26 mouse cellular contexts compared by ENCODE assay signal in genomic region chr3:116441518-116442205, GRCm38 (mm10). TPM values are rescaled to one million over a fixed set of nuclear protein-coding genes. Genes with fewer than 3 reads are reported as not detected.
A peak's percentile ranks its signal among the peaks of the same experiment; 100 is the strongest.
DNase-seq lines count a peak whose midpoint lies in the region; ATAC-seq and TF ChIP-seq lines count a peak whose summit lies in the region.
"Had no signal": no experiment of that assay in that cellular context is flagged by ENCODE, and none has a peak within 500 bp of the region (broad histone marks: within the 10 kb centered on the region; RNA-seq: fewer than 3 reads in every experiment).

No protein-coding gene starts in this region.

- WGBS in kidney, adult 2 months, result 83% methylated on average over 15 of the region's 15 CpGs
- 88% methylated on average over 15 of the region's 15 CpGs for WGBS in intestine, embryonic 16.5 days

- no peaks in the 10 kb centered on the region for H3K27me3 ChIP-seq in kidney, adult 2 months (replicated peaks; ENCODE audit: control insufficient read depth, insufficient read depth, low read length)
- H3K27me3 ChIP-seq in intestine, embryonic 16.5 days (replicated peaks; ENCODE audit: control insufficient read depth, insufficient read depth, low read length), result no peaks in the 10 kb centered on the region
- H3K27me3 ChIP-seq: forebrain, embryonic 13.5 days; heart, embryonic 13.5 days; hindbrain, embryonic 12.5 days; hindbrain, embryonic 15.5 days had no signal

- H3K4me2 ChIP-seq in intestine, embryonic 16.5 days (ENCODE audit: low read depth, low read length), result no peak overlapping the region
- H3K4me2 ChIP-seq: forebrain, embryonic 13.5 days; heart, embryonic 13.5 days; hindbrain, embryonic 12.5 days; hindbrain, embryonic 15.5 days had no signal

- H3K36me3 ChIP-seq in kidney, adult 2 months (ENCODE audit: control insufficient read depth, insufficient read depth, low read length), result no peaks in the 10 kb centered on the region
- no peaks in the 10 kb centered on the region for H3K36me3 ChIP-seq in intestine, embryonic 16.5 days (ENCODE audit: control insufficient read depth, insufficient read depth, low read length)
- H3K36me3 ChIP-seq: forebrain, embryonic 10.5 days; G1E; heart, embryonic 10.5 days; heart, embryonic 13.5 days; hindbrain, embryonic 12.5 days; hindbrain, embryonic 15.5 days had no signal

- TF ChIP-seq CTCF in kidney, adult 2 months (conservative IDR thresholded peaks at IDR 0.05; ENCODE audit: insufficient read depth, insufficient read length, low read depth, low read length), result no peak

- ATAC-seq in intestine, embryonic 16.5 days, result no peak
- ATAC-seq: forebrain, embryonic 13.5 days; forebrain, embryonic 16.5 days; Patski had no signal

- no peak overlapping the region for H3K27ac ChIP-seq in kidney, adult 2 months (ENCODE audit: insufficient read depth, low read depth, low read length)
- H3K27ac ChIP-seq in intestine, embryonic 16.5 days (ENCODE audit: low read length), result no peak overlapping the region
- H3K27ac ChIP-seq: forebrain, embryonic 10.5 days; forebrain, embryonic 13.5 days; gastrocnemius, adult 2 months; heart, adult 2 months; heart, embryonic 10.5 days; heart, embryonic 13.5 days; hindbrain, embryonic 12.5 days; hindbrain, embryonic 15.5 days had no signal

- no peaks in the 10 kb centered on the region for H3K9me3 ChIP-seq in intestine, embryonic 16.5 days (ENCODE audit: control insufficient read depth, low read length)
- H3K9me3 ChIP-seq: forebrain, embryonic 10.5 days; forebrain, embryonic 13.5 days; G1E; heart, embryonic 10.5 days; heart, embryonic 13.5 days; hindbrain, embryonic 12.5 days; hindbrain, embryonic 15.5 days had no signal

- intact Hi-C loops in heart, postnatal 10 days (cut with DNase I), result no loop called here

- no peak overlapping the region for H3K4me3 ChIP-seq in kidney, adult 2 months (ENCODE audit: insufficient read depth, low read depth, low read length)
- H3K4me3 ChIP-seq in intestine, embryonic 16.5 days (ENCODE audit: low read length), result no peak overlapping the region
- H3K4me3 ChIP-seq: forebrain, embryonic 10.5 days; forebrain, embryonic 13.5 days; gastrocnemius, adult 2 months; heart, adult 2 months; heart, embryonic 10.5 days; heart, embryonic 13.5 days; hindbrain, embryonic 12.5 days; hindbrain, embryonic 15.5 days had no signal

- H3K4me1 ChIP-seq in kidney, adult 2 months (ENCODE audit: control insufficient read depth, insufficient read depth, low read length), result no peaks in the 10 kb centered on the region
- H3K4me1 ChIP-seq in intestine, embryonic 16.5 days (ENCODE audit: control insufficient read depth, insufficient read depth, low read length), result no peaks in the 10 kb centered on the region; the same call in 1 of the 2 replicates
- H3K4me1 ChIP-seq: forebrain, embryonic 10.5 days; forebrain, embryonic 13.5 days; heart, embryonic 10.5 days; heart, embryonic 13.5 days; hindbrain, embryonic 12.5 days; hindbrain, embryonic 15.5 days had no signal

- no peak for TF ChIP-seq POLR2A in kidney, adult 2 months (IDR thresholded peaks at IDR 0.05; ENCODE audit: low read depth, low read length)

- peak; percentile 70 for DNase-seq in heart, adult 11 months
- DNase-seq in heart, postnatal 10 days, result no peak
- peak; percentile 13 for DNase-seq in R1 (ENCODE audit: low read depth, low spot score)
- DNase-seq in induced T-regulatory cell, adult 2 months (ENCODE audit: low read depth), result peak; percentile 82
- DNase-seq in naive thymus-derived CD4-positive, alpha-beta T cell, adult 2 months (ENCODE audit: low read depth), result peak; percentile 55
- no peak for DNase-seq in left cerebral cortex, adult 9 months (ENCODE audit: low spot score in 2 of 2)
- DNase-seq in kidney, adult 2 months, result no peak
- DNase-seq: adrenal gland, postnatal 10 days; adrenal gland, postnatal 36 days; cerebellum, adult 18-20 months; cerebellum, adult 9-10 months; cerebellum, postnatal 14 days; gastrocnemius, adult 2 months; gastrocnemius, postnatal 14 days; heart, adult 2 months; kidney, adult 11 months had no signal

- H3K9ac ChIP-seq in intestine, embryonic 16.5 days (ENCODE audit: low read depth, low read length), result no peak overlapping the region
- H3K9ac ChIP-seq: forebrain, embryonic 13.5 days; heart, embryonic 13.5 days; hindbrain, embryonic 12.5 days; hindbrain, embryonic 15.5 days had no signal

RNA-seq across cellular contexts. Expression of gene Cdc14a, which starts 17.8 kb away (rescaled TPM):
- 1 to 10 TPM; 5.2 to 6.5 TPM for total RNA-seq in heart, postnatal 10 days (2021)
- 5.3 and 5.5 TPM in 2 replicates for polyA plus RNA-seq in kidney, adult 2 months (2012; rRNA removed)
- 5.4 and 5.9 TPM in 2 replicates for polyA plus RNA-seq in intestine, embryonic 16.5 days (2015; fragmentation: Nextera tagmentation; extraction: Ambion mirVana)

Comparison
In these comparisons a context has a peak if more than half of its experiments do, and no peak if none do; other contexts are left out.
1. DNase-seq: peak in heart, adult 11 months (single experiment), R1 (single experiment), induced T-regulatory cell, adult 2 months (single experiment) and naive thymus-derived CD4-positive, alpha-beta T cell, adult 2 months (single experiment); none in heart, postnatal 10 days (0 of 2), left cerebral cortex, adult 9 months (0 of 2) and kidney, adult 2 months (single experiment).